Mouse (Mus musculus) NIH3T3 (cell line): ENCODE results near the gene Synrg.

ENCODE experiments used
- DNase-seq: peaks from one replicate; pipeline ENCODE4 v3.0.0-alpha.2; 2012; ENCODE audit warnings: low read depth

Synrg gene

GRCm38 (mm10) chr11:83963991-83964921 lies at the start of gene Synrg:
Gene Synrg (plus strand): TSS chr11:83964428.
- DNase-seq: peak; percentile 93

- DNase-seq: no peak
Observed at GRCm38 (mm10) chr11:83914501-83914900, 49.7 kb upstream of the Synrg start.

GRCm38 (mm10) chr11:83922600-83922999 lies 41.6 kb upstream of the Synrg start:
- DNase-seq: no peak

- DNase-seq: peak; percentile 56
Observed at GRCm38 (mm10) chr11:83927097-83927496, 37.1 kb upstream of the Synrg start.

- no peak for DNase-seq
Observed at GRCm38 (mm10) chr11:83932506-83933106, 31.6 kb upstream of the Synrg start.

- no peak for DNase-seq
Observed at GRCm38 (mm10) chr11:83933376-83933775, 30.9 kb upstream of the Synrg start.

- DNase-seq: peak; percentile 94
Observed at GRCm38 (mm10) chr11:83935986-83936665, 28.1 kb upstream of the Synrg start.

DNA sequence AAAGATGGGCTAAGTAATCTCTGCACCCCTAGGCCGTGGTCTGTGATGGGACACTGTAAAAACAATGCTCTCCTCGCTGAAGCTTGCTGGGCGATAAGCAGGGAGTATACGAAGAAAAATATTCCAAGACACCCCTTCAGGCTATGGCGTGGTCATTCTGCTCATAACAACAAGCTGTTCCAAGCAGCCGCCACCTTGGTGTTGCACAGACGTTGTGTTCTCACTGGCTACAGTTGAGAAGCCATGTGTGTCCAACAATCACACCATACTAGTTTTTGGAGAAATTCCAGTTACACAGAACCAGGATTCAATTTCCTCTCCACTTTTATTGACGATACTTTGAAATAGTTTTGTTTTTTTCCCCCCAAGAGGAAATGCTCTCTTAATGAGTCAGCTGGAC lies 25.7 kb upstream of the Synrg start:
- no peak for DNase-seq

DNA sequence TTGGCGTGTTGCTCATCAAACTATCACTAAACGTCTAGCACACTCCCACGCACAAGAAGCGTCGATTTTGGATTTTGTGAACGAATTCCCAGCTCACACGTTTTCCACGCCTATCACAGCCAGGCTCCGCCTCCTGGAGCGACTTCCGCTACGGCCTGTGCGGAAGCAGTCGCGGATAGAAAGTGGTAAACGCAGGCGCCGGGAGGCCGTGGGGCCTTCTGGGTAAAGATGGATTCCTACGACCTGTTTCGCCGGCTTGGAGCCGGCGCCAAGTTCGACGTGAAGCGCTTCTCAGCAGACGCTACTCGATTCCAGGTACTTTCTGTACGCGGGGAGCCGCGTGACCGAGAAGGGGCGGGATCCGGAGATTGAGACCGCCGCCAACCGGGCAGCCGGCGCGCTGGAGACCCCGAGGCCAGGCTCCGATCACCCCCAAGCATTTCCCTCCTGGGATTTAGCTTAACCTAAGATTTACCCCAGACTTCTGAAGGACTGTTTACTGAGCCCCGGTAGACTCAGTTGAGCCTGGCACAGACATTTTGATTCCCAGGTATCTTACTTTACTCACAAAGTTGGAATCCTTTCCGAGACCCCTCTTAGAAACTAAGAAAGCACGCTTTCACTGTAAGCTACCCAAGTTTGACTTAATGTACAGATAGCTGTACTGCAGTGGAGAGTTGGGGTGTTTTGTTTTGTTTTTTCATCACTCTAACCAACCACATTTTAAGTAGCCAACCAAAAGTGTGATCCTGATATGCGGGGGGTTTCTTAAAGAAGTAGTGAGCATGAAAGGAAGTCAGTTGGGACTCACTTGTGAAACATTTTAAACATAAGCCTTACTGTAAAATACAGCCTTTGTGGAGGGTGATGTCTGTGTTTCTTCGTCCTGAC lies 22.0 kb upstream of the Synrg start, which contains the start of gene Ddx52:
TSS of gene Ddx52 (plus strand) at position 113 of the 891 bp plus-strand sequence.
- peak; percentile 96 for DNase-seq

GRCm38 (mm10) chr11:83956822-83957221 lies 7.4 kb upstream of the Synrg start:
- no peak for DNase-seq

DNA sequence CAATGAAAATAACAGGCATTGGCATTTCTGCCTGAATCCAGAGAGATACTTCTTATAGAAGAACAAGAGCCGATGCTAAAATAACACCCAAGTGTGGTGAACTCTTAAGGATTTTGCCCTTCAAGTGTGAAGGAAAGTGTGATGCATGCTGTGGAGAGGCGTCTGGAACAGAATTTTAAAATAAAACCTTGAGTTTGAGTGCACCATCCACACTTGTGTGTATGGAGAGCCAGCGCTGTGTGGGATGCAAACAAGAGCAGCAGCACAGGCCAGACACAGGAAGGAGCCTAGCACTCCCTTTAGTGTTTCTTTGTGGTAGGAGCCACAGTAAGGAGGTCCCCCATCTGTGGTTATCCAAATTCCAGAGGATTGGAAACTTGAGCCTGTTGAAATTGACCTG lies 2.2 kb upstream of the Synrg start:
- no peak for DNase-seq

GRCm38 (mm10) chr11:83967436-83968204 lies 3.4 kb downstream of the Synrg start:
- DNase-seq: peak; percentile 56

DNA sequence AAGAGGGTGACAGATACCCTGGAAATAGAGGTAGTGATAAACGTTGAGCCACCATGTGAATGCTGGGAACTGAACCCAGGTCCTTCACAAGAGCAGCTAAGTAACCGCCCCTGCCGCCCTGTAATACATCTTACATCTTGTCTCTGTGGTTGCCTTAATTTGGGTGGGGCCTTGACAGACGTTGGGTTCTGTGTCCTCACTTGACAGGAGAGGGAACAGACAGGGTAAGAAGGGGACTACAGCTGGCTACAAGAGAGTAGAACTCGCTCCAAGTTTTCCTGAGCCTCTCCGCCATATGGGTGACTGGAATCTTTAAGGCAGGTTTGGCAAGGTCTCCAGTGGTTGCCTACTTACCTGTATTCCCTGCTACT lies 4.0 kb downstream of the Synrg start:
- no peak for DNase-seq

DNA sequence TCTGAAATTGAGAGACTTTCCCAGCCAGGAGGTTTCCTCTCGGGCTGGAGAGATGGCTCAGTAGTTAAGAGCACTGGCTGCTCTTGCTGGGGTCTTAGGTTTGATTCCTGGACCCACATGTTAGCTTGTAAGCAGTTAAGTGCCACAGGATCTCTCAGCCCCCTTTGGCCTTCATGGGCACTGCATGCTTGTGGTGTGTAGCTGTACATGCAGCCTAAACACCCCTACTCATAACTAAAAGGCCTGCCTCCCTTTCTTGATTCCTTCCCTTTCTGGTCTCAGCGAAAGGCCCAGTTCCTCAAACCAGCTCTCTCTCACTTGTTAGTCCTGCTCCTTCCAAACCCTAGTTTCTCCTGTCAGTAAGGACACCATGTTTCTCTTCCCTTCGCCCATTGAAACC lies 4.8 kb downstream of the Synrg start:
- DNase-seq: no peak

DNA sequence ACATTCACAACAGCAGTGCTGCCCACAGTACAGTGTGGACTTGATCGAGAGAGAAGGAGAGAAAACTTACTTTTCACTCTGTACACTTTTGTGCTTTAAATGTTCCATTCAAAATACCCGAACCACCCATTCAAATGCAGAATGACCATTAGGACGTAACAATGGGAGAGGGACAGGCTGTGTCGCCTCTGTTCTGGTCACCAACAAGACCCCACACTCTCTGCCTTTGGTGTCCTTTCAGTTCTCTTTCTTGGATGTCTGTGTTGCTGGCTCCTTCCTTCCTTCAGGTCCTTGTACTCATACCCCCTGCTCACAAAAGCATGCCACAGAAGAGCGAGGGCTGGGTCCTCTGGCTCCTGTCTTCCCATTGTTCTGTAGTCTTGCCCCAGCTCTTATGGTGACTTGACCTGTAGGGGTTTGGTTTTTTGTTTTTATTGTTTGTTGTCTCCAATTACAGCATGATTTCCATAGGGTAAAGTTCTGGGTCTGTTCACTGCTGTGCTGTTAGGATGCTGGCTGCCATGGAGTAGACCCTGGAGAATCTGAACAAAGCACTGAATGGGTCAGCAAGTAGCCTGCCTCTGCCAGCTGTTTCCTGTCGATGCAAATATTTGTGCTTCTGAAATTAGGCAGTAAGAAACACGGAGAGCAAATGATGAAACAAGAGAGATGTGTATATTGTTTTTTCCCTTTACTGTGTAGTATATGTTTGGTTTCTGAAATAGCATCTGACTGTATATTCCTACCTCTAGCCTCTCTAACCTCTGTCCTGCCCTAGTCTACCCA lies 10.5 kb downstream of the Synrg start:
- DNase-seq: no peak

- DNase-seq: no peak
Observed at GRCm38 (mm10) chr11:83975488-83975887, 11.3 kb downstream of the Synrg start.

- DNase-seq: no peak
Observed at GRCm38 (mm10) chr11:83976236-83976977, 12.2 kb downstream of the Synrg start.

- no peak for DNase-seq
Observed at GRCm38 (mm10) chr11:83977810-83978209, 13.6 kb downstream of the Synrg start.

GRCm38 (mm10) chr11:83979992-83980391 lies 15.8 kb downstream of the Synrg start:
- DNase-seq: no peak
